Mouse (Mus musculus) spleen, embryonic (tissue): ENCODE results near the gene Nphp3.

Experiments used
- CTCF ChIA-PET: fragments of 350-600 bp; sonication (Branson Sonifier 250); formaldehyde crosslinking; loops from one replicate; lab custom pipeline; 2022; lab: Charles Lee

Gene Nphp3

DNA sequence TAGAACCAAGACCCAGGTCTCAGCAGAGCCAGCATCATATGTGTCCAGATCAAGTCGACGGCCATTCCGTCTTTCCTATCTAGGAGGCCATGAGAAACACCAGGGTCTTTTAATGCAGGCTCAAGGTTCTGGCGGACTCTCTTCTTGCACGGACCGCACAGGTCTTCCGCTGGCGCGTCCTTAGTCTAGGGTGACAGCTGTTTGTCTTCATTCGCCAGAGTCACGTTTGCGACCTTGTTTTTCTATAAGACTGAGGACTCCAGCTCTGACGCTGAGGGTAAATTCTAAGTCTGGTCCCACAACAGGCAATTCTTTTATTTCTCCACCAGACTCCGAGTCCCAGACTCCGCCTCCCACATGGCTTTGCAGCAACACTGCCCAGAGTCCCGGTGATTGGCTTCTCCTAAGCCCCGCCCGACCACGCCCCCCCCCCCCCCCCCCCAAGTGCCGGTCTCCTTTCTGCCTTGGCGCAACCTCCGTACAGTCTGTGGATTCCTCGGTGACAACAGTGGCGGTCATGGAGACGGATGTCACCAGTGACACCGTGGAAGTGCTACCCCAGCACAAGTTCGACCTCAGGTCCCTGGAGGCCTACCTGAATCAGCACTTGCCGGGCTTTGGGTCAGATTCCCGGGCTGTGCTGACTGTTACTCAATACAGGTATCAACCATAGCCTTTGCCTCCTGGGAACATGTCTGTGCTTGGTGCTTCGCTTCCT lies 61.1 kb downstream of the Nphp3 start, which contains the start of gene Acad11:
Acad11 (plus strand) TSS at position 134 of the 718 bp plus-strand sequence.
- CTCF ChIA-PET: interaction anchor here (0.5 to 1.0 kb wide), 3 partner anchors 11 to 589 kb away, joined by 3 to 10 read pairs (median 7); no protein-coding TSS in a partner anchor

DNA sequence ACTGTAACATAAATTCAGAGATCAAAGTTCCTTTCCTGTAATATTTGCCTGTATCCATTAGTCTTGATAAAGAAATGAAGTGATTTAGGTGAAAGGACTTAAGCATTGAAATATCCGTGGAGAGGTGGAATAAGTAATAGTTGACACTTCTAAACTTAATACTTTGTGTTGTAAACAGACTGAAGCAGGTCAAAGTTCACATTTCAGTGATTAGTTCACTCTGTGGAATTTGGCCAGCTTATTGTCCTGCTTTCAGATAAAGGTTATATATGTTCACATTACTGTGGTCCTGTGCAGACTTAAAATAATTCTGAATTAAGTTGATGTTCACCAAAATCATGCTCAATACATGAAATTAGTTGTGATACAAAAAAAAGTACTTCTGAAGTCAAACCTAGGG lies 62.2 kb downstream of the Nphp3 start:
- CTCF ChIA-PET: no interaction called here

DNA sequence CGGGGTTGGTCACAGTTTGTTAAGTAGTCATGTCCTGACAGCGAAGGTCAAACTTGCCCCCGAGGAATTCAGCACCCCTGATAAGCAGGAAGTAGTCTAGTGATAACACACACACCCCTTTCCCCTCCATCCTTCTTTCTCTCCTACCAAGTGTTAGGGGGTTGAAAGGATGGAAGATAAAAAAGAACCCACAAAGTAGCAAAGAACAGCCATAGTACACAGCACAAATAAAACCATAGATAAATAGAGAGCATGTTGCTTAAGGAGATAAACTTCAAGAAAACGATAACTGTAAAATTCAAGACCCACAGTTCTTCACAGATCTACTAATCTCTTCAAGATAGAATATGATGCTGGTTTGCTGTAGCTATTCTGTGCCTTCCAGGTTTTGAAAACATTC lies 67.9 kb downstream of the Nphp3 start:
- CTCF ChIA-PET: no interaction called here

DNA sequence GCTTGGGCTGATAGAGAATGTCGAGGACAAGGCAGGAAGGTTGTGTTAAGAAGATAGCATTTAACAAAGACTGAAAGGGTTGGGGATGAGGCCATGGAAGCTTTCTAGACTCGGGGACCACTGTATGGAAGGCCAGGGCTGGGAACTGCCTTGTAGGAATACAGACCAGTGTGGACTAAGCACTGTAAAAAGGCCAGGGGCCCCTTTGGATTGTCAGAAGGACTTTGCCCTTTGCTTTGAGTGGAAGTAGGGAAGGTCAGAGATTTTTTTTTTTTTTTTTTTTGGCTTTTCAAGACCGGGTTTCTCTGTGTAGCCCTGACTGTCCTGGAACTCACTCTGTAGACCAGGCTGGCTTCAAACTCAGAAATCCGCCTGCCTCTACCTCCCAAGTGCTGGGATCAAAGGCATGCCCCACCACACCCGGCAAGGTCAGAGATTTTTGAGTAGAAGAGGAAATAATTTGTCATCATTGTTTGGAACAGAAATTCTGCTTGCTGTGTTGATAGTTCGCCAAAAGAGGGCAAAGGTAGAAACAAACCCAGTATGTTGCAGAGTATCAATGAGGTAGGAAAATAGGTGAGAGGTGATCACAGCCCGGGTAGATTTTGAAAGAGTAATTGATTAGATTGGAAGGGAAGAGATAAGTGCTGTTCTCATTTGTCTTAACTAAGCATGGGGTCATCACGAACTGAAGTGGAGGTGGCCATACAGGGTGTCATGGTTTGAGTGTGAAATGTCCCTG lies 68.7 kb downstream of the Nphp3 start:
- CTCF ChIA-PET: no interaction called here

DNA sequence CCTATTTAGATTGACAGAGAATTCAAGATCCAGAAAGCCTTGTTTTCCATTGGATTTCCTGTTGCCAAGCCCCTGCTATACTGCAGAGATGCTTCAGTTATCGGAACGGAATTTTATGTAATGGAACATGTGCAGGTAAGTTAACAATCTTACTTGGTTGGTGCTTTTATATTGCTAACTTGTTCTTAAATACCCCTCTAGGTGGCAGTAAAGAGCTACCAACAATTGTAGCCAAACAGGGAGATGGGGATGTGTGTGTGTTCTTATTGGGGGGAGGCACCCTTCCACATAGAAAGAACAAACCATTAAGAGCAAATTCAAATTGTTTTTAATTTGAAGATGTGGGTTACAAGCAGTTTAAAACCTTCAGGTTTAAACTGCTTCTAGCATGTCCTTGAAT lies 73.5 kb downstream of the Nphp3 start:
- CTCF ChIA-PET: no interaction called here

DNA sequence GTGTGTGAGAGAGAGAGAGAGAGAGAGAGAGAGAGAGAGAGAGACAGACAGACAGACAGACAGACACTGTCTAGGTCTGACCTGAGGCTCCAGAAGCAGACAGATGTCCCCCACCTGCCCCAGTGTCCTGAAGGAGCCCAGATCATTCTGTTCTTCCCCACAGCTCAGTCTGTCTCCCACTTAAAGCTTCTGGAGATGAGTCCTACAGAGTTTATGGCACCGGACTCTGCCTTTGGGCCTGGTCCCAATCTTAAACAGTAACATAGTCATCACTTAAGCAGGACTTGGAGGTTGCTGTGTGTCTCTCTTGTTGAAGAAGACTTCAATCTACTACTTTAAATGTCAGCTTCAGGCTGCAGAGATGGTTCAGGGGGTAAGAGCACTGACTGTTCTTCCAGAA lies 76.4 kb downstream of the Nphp3 start:
- CTCF ChIA-PET: no interaction called here

DNA sequence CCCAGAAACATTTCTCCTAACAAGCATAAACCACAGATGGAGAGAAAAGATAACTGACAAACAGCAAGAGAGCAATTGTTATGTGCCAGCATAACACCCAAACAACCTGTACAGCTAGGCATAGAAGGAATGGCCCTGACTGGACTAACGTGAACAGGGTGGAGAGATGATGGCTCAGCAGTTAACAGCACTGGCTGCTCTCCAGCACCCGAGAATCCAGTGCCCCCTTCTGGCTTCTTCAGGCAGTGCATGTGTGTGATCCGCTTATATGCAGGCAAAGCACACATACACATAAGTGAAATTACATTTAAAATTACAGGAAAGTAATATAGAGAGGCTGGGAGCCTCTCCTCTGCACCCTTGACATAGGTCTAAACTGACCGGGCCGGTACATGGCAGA lies 77.0 kb downstream of the Nphp3 start:
- CTCF ChIA-PET: no interaction called here

DNA sequence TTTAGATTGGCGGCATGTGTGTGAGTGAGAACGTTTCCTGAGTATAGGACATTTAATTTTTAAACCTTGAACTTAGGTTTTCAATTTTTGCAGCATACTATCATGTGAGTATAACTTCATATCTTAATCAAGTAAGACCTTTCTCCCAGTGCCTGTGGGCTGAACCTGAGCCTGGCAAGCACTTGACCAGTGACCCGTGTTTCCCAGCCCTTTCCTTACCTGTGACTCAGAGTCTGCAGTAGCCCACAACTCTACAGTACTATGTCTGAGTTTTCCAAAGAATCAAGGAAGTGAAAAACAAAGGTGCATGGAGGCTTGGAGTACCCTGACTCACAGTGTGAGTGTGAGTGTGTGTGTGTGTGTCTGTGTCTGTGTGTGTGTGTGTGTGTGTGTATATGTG lies 77.7 kb downstream of the Nphp3 start:
- CTCF ChIA-PET: no interaction called here

DNA sequence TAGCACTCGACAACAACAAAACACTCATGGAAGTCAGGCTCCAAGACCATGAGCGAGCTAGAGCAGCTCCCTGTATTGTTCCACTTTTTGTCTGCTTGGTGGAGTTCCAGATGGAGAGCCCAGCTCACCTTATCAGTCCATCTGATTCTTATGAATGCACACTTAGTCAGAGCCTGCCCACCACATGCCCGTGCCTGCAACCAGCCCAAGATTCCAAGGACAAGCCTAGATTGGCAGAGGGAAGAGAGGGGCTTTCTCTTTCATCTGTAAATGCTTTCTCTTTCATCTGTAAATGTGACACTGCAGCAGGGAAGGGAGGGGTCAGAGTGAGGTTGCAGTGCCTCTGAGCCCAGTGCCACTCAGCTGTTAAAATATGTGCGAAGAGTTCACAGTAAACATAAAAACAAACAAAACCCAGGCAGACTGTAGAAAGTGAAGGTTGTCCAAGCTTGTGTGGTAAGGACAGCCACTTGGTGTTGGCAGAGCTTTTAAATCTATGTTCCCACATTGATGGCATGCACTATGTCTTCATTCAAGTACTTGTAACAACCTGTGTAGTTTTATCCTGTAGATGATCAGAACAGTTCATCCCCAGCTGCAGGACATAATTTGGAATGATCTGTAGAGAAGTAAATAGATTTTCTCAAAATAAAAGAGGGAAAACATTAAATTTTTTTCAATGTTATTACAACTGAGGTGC lies 83.5 kb downstream of the Nphp3 start:
- CTCF ChIA-PET: no interaction called here

DNA sequence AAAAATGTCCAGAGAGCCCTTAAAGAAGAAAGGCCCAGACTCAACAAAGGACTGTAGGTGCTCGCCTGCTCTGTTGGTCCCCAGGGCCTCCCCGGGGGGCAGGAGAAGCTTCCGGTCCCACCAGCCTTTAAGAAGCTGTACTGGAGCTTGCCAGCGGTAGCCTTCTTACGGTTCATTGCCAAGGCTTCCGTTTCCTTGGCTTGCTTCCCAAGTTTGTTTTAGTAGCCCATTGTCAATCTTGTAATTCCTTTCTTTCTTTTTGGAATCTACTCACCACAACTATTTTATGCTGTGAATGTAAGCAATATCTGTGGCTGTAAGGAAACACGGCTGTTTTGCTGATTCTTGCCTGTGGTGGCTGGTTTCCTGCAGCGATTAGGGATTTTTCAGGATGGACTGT lies 86.2 kb downstream of the Nphp3 start:
- CTCF ChIA-PET: no interaction called here

DNA sequence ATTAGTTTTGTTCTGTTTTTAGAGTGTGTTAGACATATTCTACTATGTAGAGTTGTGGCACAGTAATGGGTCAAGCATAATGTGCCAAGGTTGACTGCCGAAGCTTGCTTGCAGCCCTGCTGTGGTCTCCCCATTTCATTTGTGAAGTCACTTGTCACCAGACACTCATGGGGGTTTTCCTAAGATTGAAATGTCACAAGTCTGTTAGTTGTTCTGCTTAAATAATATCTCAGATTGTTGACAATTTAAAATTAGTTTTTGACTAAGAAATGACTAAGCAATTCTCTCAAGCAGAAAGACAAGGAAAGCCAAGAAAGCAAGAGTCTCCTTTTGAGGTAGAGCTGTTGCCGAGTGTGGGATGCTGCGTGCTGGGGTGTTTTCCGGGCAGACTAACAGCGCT lies 90.6 kb downstream of the Nphp3 start:
- CTCF ChIA-PET: no interaction called here
